Mouse (Mus musculus): ENCODE results near the gene Tfg. TPM values are rescaled to one million over a fixed set of nuclear protein-coding genes. Genes with fewer than 3 reads are reported as not detected.

The Tfg gene
- polyA plus RNA-seq, 1 experiment from 2014 or later: 164 TPM

Other genes starting within 250 kb of the Tfg start
- gene Abi3bp, start 239.6 kb downstream of the Tfg start, polyA plus RNA-seq (2015; fragmentation: Nextera tagmentation; extraction: Ambion mirVana): 1.2 and 1.3 TPM in 2 replicates
- gene Adgrg7, start 78.4 kb upstream of the Tfg start, polyA plus RNA-seq (2015; fragmentation: Nextera tagmentation; extraction: Ambion mirVana): not detected in 2 replicates
- gene Tmem45a, start 168.7 kb upstream of the Tfg start, polyA plus RNA-seq (2015; fragmentation: Nextera tagmentation; extraction: Ambion mirVana): 5.1 and 9.9 TPM in 2 replicates
- not detected in 2 replicates for gene Lnp1, start 210.6 kb upstream of the Tfg start, polyA plus RNA-seq (2015; fragmentation: Nextera tagmentation; extraction: Ambion mirVana)

Data from neural tube, embryonic 13.5 days (tissue).